Mouse (Mus musculus) adrenal gland, adult (tissue): ENCODE measurements around the gene Nkain2.

Experiments used
- DNase-seq, 2 experiments: peaks; one replicate each; pipeline ENCODE4 v3.0.0; 2022 to 2023; ENCODE audit warnings: low spot score in 1 of 2; ENCODE audit not compliant: inconsistent age in 2 of 2

The Nkain2 gene

DNA sequence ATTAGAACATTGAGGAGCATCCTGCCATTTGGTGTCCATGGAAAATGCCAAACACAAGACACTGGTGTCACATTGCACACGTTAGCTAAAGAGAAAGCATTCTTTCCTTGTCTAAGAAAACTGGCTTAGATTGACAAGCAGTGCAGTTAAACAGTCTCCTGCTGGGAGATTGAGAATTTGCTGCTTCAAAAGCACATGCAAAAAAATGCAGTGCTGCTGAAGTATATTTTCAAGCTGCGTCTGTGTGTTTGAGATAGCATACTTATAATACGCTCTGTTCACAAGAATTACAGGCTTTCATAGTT lies 313.0 kb downstream of the Nkain2 start:
- no peak for DNase-seq

DNA sequence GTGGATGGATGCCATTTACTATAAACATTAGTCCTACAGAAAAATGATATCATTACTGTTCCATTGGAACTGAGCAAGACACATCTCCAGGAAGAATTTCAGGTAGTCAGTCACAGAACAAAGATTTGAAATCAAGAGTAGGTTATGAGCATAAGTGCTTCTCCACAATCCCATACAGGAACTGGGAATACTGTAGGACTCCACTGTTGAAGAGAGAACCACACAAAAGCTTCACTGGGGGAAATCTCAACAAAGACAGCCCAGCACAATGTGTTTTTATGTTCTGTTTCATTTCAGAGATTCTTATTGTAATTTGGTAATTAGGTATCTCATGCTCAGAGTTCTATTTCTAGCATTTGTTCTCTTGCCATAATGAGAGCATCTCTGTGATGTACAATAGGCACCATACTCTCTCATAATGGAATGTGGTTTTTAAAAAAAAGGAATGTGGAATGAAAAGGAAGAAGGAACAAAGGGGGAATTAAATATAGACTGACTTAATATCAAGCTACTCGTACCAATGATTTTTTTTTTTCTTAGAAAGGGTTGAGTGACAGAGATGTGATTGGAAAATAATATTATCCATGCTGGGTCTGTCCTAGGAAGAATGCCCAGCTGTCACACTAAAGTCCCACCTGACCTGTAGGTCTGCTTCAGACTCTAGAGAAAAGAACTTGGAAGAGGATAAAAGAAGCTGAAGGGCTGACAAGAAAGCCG lies 313.5 kb downstream of the Nkain2 start:
- no peak for DNase-seq

DNA sequence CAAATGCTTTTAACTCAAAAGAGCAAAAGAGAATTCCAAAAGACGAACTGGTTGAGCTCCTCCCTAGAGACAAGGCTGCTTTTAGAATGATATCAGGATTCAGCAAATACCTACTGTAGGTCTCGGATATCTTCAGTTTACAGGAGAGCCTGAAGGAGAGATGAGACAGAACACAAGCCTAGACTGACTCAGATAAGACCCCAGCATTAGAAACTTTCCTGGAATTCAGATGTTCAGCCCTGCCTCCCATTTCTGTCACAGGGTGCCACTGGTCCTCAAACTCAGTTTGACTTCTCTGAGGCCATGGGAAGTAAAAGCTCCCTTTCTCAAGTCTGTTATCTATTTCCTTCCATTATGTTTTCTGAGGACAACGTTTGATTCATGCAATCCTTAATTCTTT lies 332.6 kb downstream of the Nkain2 start:
- no peak for DNase-seq

DNA sequence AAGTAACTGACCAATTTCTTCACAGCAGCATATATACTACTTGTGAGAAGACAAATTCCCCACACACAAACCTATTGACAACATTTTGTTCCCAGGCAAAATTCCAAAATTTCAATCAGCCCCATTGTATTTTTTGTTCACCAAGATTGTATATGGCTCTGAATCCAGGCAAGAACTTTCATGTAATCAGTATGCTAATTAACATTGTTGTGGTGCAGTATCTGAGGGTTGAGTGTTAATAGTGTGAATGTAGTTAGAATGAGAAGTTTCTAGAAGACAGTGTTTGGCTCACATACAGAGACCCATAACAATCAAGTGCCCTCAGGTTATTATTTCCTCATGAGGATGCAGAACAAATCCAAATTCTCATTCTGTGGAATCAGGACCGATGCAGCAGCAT lies 354.2 kb downstream of the Nkain2 start:
- no peak for DNase-seq

DNA sequence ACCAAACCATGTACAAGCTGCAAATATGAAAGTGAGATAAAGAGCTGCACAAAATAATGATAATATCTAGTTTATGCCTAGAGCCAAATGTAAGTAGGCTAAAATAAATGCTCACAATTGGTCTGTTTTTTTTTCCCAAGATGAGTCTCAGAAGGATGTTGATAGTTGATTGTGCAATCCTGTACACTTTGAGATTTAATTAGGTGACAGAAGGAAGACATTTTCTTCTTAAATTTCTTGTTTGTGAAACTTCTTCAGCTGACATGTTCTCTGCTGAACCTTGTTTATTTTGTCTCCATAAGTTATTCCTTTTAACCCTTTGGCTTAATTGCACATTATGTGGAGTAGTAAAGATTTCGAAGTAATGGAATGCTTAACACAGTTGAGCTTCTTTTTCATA lies 379.4 kb downstream of the Nkain2 start:
- DNase-seq = no peak

DNA sequence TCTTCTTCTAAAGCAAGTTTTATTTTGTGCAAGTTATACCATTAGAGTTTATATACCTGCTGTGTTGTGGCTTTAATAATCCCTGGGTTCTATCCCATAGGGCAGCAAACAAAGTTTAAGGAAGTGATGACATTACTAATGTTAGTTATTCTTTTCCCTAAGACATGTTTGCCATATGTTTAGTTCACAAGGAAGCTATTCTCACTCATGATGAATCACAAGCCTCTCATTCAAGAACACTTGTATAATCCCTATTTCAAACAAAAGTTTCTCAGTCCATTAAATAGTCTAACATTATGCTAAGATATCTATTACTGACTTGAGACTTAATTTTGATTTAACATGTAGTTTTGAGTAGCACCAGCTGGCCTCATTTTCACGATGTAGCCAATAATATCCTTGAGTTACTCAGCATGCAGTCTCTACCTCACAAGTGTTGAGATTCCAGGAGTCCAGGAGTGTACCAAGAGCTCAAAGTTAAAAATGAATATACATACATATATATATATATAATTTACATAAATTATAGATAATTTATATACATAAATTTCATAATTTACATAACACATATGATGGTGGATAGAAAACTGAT lies 395.6 kb downstream of the Nkain2 start:
- no peak for DNase-seq

DNA sequence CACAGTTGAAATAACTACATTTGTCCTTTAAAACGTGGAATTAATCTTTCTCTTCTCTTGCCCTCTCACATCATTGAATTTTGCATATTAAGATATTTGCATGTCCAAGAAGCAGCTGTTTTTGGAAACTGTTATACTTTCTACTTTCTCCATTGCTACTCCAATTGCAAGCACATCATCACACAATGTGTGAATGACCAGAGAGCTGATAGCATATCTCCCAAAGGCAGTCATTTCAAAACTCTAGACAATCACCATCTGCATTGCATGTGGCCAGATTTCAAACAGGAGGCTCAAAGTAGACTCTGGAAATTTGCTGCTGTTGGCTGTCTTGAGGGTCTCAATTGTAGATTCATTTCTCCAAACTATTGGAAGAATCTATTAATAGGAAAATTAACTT lies 396.7 kb downstream of the Nkain2 start:
- no peak for DNase-seq

DNA sequence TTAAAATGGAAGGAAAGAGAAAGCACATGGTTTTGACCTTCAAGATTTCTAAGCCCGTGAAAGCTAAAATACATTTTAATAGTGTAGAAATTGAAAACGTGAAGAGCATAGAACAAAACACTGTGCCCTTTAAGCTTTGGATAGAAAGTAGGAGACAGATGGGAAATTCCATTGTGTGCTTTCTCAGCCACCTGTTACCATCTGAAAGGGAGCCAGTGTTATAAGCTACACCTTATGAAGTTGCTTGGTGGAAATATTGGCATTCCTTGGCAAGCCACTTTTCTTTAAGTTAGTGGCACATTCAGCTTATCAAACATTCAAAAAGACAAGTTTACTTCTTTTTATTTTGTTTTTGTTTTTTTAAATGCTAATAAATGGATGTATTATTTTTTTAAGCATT lies 427.5 kb downstream of the Nkain2 start:
- no peak for DNase-seq

DNA sequence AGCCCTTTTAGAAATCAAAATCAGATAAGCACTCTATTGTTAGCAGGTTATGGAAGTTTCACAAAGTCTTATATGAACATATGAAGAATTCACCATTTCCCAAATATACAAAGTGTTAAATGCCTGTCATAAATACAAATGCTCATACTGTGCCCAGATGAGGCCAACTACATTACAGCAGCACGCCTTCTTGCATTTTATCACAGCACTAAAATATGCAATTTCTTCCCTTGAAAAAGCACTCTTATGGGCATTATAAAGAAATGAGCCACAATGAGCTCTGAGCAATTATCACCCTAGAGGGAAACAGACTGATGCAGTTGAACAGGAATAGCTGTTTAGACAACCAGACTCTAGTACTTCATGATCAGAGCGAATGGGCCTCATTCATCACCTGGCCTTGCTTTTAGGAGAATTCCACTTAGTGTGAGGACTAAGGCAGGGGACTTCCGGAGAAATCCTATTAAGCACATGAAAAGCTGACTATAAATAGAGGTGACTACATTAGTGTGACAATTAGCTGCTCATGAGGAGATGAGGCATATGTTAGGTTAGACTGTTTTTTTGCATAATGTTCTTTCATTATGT lies 450.2 kb downstream of the Nkain2 start:
- DNase-seq = no peak

DNA sequence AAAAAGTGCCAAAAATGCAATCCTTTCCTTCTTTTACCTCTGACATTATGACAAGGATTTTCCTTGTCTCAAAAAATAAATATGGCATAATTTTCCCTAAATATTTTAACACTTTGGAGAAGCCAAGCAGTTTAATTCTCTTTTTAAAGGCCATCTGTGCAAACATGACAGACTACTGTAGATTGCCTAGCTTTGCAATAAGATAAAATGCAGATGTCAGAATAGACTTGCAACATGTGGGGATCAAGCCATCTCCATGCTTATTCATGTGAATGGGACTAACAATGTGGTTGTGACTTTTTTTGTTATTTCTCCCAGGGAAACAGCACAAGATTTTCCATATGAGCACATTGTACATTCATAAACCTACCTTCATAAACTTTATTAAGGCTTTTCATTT lies 476.0 kb downstream of the Nkain2 start:
- DNase-seq = no peak

DNA sequence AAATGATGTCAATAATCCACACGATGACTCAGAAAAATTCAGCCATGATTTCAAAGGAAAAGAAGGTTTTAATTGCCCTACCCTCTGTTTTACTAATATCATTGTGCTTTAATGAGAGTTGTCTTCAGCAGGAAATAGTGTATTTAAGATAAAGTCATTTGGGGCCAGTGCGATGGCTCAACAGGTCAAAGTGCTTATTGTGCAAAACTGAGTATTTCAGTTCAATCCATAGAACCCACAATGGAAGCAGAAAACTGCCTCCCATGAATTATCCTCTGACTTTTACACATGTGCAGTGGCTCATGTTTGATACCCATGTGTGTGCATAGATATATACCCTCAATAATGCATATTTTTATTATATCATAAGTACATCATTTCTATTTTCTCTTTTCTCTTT lies 478.9 kb downstream of the Nkain2 start:
- no peak for DNase-seq

DNA sequence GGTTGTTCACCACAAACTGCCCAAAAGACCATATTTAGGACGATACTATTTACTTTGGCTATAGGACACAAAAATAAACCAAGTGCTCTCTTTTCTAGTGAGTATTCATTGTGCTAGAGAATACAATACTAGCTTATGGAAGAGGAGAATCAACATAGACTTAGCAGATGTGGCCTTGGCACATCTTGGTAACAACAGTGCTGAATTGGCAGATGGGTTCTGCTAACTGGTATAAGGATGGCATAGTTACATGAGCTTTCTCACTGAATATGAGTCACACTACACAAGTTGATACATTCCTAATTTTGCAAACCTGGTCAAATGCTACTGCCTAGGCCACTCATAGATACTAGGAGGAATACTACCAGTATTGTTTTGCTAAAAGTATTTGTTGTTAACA lies 489.3 kb downstream of the Nkain2 start:
- no peak for DNase-seq

DNA sequence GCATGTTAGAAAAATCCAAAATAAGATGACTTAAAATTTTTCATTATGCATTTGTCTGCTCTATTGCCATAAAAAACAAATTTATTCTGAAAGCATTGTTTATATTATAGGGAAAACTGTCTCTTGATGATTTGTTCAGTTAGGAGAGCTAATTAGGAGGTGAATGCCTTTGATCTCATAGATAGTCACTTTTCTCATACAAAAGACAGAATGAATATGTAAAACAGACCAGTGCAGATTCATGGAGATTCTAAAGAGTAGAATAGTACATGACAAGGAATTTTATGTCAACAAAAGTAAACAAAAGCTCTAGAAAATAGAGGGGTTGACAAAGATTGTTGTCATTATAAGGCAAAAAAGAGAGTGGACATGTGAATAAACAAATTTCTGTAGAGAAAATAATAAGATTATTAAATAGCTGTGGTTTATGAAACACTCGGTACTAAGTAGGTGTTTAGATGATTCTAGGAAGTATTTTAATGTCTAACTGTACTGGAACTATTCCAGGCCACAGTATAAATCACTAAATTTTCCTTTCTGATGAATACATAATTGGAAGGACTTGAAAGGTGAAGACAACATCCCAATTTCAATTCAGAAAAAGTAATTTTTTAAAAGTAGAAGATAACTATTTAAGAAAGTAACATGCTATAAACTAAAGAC lies 496.3 kb downstream of the Nkain2 start:
- no peak for DNase-seq

DNA sequence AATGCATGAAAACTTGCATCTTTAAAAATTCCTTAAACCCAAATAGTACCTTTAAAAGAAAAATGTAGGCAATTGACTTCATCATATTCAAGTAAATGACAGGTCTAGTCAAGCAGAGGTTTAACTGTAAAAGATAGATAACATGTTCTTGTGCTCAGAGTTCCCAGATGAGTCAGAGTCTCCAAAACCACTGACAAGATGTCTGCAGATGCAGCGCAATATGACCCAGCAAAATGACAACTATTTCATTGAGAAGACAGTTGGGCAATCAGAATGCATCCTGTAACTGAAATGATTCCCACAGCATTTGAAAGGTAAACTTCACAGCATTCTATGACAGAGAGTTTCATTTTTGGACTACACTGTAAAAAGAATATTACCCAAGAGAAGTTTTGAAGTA lies 496.9 kb downstream of the Nkain2 start:
- DNase-seq = no peak

DNA sequence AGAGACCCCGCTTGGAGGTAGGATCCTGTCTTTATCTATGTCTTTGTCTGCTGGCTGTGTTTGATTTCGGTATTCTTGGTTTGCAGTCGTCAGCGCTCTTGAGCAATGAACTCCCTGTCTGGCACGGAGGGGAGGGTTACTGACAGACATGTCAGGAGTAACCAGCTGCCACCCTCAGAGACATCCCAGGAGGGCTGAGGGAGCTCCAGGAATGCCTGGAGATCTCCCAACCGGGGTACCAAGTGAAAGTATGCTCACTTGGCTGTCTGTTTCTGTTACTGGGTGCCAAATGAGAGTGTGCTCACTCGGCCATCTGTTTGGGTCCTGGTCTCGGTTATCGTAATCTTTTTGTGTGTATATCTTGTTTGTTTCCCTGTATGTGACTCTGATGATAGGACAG lies 577.5 kb downstream of the Nkain2 start:
- DNase-seq = no peak

DNA sequence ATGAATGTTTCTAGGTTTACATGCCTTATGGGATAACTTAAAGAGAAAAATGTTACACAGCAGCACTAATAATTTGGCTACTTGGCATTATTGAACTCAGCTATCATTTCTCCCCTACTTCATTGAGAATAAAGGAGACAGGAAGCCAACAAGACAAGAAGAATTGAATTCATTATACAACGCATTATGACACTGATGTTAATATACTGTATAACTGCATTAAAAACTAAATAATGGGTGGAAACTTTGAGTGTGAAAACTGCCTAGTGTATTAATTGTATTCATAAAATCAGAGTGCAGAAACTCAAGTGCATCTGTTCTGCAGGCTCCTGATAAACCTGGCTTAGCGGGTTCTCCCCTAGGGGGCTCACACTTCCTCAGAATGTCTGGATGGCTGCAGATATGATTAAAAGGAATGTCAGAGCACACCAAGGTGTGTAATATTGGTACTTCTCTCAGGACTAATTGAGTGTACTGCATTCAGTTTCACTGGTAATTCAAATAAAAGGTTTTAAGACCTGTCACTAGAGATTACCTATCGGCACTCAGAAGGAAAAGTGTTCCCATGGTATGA lies 589.2 kb downstream of the Nkain2 start:
- DNase-seq = no peak

DNA sequence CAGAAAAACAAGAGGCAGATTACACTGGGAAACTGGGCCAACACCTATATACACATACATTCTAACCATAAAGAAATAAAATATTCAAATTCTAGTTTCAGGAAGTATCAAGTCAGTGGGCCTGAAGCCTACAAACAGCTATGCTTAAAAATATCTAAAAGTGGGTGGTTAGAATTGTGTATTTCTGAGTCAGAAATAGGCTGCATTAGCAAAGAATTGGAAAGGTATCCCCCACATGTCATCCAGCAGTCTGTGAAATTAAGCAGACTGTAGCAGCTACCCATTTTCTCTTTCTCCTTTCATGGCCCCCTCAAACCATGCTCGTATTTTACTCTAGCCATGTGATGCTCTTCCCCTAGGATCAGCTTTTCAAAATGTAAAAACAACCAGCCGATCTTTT lies 599.8 kb downstream of the Nkain2 start:
- no peak for DNase-seq

DNA sequence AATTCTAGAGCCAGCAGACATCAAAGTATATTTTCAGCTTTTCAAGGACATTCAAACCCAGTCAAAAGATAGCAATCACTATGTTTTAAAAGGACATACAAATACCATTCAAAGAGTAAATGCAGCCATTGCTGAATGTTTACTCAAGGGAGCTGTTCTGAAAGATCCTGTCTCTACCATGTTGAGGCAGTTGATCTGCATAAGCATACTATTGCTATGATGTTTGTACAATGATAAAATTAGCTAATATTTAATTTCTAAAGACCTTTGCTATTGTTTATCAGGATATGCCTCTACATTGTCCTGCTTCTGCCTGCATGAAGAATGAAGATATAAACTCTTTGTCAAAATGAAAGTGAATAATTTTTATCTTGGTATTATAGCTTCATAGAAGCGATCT lies 606.6 kb downstream of the Nkain2 start:
- peak in 1 of 2 experiments; percentile 16 for DNase-seq

DNA sequence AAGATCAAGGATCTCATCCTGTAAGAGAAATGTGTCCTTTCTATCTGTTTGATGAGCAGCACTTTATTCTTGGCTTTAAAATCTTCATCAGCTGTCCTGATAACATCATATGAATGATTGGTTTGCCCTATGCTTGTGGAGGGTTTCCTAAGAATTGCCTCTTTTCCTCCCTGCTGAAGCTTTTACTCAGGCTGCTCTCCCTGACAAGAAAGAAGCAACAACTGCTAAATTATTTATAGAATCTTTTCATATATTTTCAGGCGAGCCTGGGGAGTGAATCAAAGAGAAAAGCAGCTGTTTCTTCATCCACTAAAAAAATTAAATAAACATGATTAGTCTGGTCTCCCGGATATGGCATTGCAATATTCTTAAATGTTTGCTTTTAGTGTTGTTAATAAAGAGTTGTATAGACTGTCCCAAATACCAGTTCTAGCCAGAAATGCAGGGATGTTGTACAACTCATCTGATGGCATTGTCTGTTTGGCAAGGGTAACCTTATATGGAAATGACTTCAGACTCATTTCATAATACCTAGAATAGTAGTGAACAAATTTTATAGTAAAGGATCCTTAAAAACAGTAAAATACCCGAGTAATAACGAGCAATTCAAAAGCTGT lies 646.9 kb downstream of the Nkain2 start:
- DNase-seq = no peak

DNA sequence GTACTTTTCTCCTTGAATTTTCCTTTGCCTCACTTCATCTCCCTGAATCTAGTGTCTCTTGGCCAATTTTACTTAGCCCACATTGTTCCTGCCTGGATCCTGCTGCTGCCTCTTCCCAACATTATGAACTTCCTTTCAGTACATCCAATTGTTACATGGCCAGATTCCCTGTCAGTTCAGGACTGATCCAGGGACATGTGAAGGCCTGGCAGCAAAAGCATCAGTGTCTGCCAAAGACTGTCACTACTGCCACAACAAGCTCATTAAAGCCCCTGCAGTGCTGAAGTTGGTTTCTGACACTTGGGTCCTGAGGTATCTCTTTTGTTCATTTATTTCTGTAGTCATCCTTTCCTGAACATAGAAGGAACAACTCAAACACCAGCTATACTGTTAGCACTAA lies 649.1 kb downstream of the Nkain2 start:
- DNase-seq = no peak

DNA sequence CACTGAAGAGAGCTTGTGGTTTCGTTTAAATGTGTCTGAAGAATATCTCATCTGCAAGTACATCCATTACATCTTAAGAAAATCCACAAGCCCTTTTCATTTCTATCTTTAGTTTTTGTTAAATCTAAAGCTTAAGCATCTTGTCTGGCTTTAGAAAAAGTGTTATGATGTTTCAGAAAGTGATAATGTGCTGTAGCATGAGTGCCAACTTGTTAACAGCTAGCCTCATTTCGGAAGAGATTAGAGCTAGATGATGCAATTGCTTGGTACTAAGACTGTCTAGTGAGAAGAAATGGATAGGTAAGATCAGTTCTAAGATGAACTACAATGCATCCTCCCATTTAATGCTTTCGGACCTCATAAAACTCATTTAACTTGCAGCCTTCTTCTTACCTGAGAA lies 707.3 kb downstream of the Nkain2 start:
- DNase-seq = no peak

DNA sequence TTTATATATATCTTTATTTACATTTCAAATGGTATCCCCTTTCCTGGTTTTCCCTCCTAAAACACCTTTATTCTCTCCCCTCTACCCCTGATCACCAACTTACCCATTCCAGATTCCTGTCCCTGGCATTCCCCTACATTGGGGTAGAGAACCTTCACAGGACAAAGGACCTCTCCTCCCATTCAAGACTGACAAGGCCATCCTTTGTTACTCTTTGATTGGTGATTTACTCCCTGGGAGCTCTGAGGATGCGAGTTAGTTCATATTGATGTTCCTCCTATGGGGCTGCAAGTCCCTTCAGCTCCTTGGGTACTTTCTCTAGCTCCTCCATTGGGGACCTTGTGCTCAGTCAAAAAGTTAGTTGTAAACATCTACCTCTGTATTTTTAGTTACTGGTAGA lies 798.9 kb downstream of the Nkain2 start:
- DNase-seq = no peak
